In the genomic region with DNA sequence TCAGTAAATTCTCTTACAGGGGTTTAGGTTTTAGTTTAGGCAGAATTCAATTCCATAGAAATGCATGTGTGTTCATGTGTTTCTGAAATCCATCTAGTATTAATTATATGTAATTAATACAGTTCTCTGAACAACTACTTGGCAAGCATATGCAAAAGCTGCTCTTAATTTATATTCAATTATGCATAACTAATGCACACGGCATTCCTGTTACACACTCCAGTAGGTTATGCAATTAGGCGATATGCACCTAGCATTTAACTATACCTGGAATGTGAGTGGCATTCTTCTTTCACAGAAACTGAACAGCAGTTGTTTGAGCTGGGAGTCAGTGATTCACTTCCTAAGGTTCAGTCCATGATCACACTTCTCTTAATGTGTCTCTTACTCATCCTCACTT, we compare ENCODE assay signal across 25 mouse cellular contexts.
"Had no signal": no experiment of that assay in that cellular context is flagged by ENCODE, and none has a peak within 500 bp of the region (broad histone marks: within the 10 kb centered on the region; RNA-seq: fewer than 3 reads in every experiment).

No protein-coding gene starts in this region.

- H3K4me1 ChIP-seq: heart, embryonic 13.5 days; heart, embryonic 15.5 days; hindbrain, embryonic 15.5 days; limb, embryonic 13.5 days; limb, embryonic 15.5 days; liver, embryonic 12.5 days had no signal

- H3K4me2 ChIP-seq: heart, embryonic 11.5 days; heart, embryonic 13.5 days; heart, embryonic 15.5 days; hindbrain, embryonic 15.5 days; kidney, embryonic 15.5 days; limb, embryonic 13.5 days; limb, embryonic 15.5 days; liver, embryonic 12.5 days had no signal

- H3K27ac ChIP-seq: heart, adult 2 months; heart, embryonic 13.5 days; heart, embryonic 15.5 days; hindbrain, embryonic 15.5 days; kidney, embryonic 15.5 days; kidney, postnatal 0 days; limb, embryonic 13.5 days; limb, embryonic 15.5 days; liver, embryonic 12.5 days; liver, embryonic 14.5 days had no signal

- DNase-seq: gastrocnemius, postnatal 14 days; gastrocnemius, postnatal 36 days; heart, adult 11 months; heart, adult 2 months; heart, postnatal 14 days; heart, postnatal 36 days; kidney, adult 11 months; kidney, adult 2 months; kidney, adult 9 months; kidney, postnatal 14 days; kidney, postnatal 36 days; layer of hippocampus, adult 9-11 months; layer of hippocampus, postnatal 36 days; left cerebral cortex, postnatal 4 days had no signal

- H3K9ac ChIP-seq: heart, embryonic 13.5 days; heart, embryonic 15.5 days; hindbrain, embryonic 15.5 days; kidney, embryonic 15.5 days; limb, embryonic 13.5 days; limb, embryonic 15.5 days; liver, embryonic 12.5 days; liver, embryonic 14.5 days had no signal

- H3K36me3 ChIP-seq: heart, embryonic 13.5 days; heart, embryonic 15.5 days; hindbrain, embryonic 15.5 days; kidney, embryonic 15.5 days; limb, embryonic 13.5 days; limb, embryonic 15.5 days; liver, embryonic 12.5 days had no signal

- H3K27me3 ChIP-seq: heart, embryonic 13.5 days; heart, embryonic 15.5 days; hindbrain, embryonic 15.5 days; kidney, embryonic 15.5 days; limb, embryonic 13.5 days; limb, embryonic 15.5 days; liver, embryonic 12.5 days had no signal

- H3K4me3 ChIP-seq: heart, adult 2 months; heart, embryonic 13.5 days; heart, embryonic 15.5 days; hindbrain, embryonic 15.5 days; kidney, embryonic 15.5 days; limb, embryonic 13.5 days; limb, embryonic 15.5 days; liver, embryonic 12.5 days had no signal

- ATAC-seq: intestine, embryonic 16.5 days; liver, embryonic 12.5 days had no signal

- H3K9me3 ChIP-seq: heart, embryonic 13.5 days; heart, embryonic 15.5 days; hindbrain, embryonic 15.5 days; kidney, embryonic 15.5 days; limb, embryonic 13.5 days; limb, embryonic 15.5 days; liver, embryonic 12.5 days had no signal
